Mouse (Mus musculus) inflammation-experienced regulatory T-cells, adult 6 months (primary cell): ENCODE measurements around the gene Zfp317. TPM values are rescaled to one million over a fixed set of nuclear protein-coding genes. Genes with fewer than 3 reads are reported as not detected.
"Not testable (repeated sequence)": the region's sequence is repeated elsewhere in the genome, so short reads cannot be mapped to it uniquely, and the experiment has no call there.

Experiments
- ATAC-seq: one replicate; pipeline ENCODE4 v1.8.0; 2017
- polyA plus RNA-seq, 3 experiments: library from polyadenylated mRNA; unstranded; fragments of 100-300 nt; shearing (Covaris generic); gene quantifications; one replicate each; pipeline ENCODE4 v1.2.1; 2017

The Zfp317 gene
- polyA plus RNA-seq: 10 to 100 TPM; 31.0 to 39.7 (median 36.9) TPM

GRCm38 (mm10) chr9:19621843-19622822 is at the start of gene Zfp317:
TSS of gene Zfp317 (plus strand) at chr9:19622102.
- peak; percentile 95 for ATAC-seq

- no peak for ATAC-seq
Measured at GRCm38 (mm10) chr9:19582317-19582716, 39.6 kb upstream of the Zfp317 start, which contains the start of gene Olfr855. TSS of gene Olfr855 (plus strand) at chr9:19582617.

GRCm38 (mm10) chr9:19621297-19621696 is 605 bp upstream of the Zfp317 start:
- no peak for ATAC-seq

- ATAC-seq: no peak
Measured at GRCm38 (mm10) chr9:19629574-19629973, 7.7 kb downstream of the Zfp317 start.

DNA sequence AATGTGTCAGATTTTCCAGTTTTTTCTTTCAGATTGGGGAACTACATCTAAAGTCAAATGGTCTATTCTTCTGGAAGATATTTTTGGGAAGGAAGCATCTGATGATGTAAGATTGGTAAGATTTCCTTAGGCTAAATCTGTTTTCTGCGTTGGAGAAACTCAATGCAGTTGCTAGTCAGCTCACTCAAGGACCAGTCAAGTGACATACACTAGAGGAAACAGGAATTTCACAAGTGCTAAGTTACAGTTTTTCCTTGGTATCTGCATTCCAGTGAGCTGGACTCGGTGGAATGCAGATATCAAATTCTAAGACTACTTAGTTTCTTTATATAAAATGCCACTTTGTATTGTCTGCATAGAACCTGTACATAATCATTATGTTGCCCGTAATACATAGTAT is 23.3 kb downstream of the Zfp317 start:
- no peak for ATAC-seq

DNA sequence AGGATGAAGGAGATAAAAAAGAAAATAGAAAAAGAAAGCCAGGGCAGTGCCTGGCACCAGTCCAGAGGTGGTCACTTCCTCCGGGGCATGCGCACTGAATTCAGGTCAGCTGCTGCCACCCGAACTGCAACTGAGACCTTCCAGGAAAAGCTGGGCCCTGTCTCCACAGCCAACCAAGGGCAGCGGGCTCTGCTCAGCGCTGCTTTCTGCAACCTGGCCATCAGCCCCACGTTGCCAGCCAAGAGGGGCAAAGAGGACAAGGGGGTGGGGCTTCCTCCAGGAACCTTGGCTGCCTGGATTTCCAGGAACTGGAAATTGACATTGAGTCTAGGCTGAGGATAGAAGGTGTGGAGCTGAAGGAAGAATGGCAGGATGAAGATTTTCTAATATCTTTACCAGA is 68.4 kb downstream of the Zfp317 start:
- no peak for ATAC-seq

GRCm38 (mm10) chr9:19691426-19691825 is 69.5 kb downstream of the Zfp317 start:
- no peak for ATAC-seq

DNA sequence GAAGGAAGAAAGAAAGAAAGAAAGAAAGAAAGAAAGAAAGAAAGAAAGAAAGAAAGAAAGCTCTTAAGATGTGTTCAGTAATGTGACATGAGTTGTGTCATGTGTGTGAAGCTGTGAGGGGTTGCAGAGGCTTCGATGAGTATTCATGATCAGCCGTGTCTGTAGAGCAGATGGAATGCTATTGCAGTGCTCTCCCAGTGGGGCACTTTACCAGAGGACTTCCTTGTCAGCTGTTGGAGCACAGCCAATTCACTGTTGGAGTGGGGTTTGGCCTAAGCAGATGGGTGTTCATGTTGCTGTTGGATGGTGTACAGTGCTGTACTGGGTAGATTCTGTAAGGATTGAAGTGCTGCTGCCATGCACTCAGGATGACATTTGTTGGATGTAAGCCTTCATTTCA is 70.5 kb downstream of the Zfp317 start:
- ATAC-seq: no peak

- ATAC-seq: not testable (repeated sequence)
Measured at GRCm38 (mm10) chr9:19694285-19694684, 72.4 kb downstream of the Zfp317 start.

GRCm38 (mm10) chr9:19694898-19695379 is 73.0 kb downstream of the Zfp317 start:
- not testable (repeated sequence) for ATAC-seq

Other genes with a start within 250 kb of the Zfp317 start
- not detected for gene Olfr847, start 243.4 kb upstream of the Zfp317 start, polyA plus RNA-seq
- not detected for gene Olfr849, start 181.8 kb upstream of the Zfp317 start, polyA plus RNA-seq
- gene Olfr850, start 143.9 kb upstream of the Zfp317 start, polyA plus RNA-seq: not detected
- not detected for gene Olfr851, start 128.8 kb upstream of the Zfp317 start, polyA plus RNA-seq
- gene Olfr853, start 81.0 kb upstream of the Zfp317 start, polyA plus RNA-seq: not detected
- not detected for gene Olfr854, start 54.7 kb upstream of the Zfp317 start, polyA plus RNA-seq
- gene Olfr855, start 39.5 kb upstream of the Zfp317 start, polyA plus RNA-seq: not detected
- not detected for gene Olfr857, start 87.3 kb downstream of the Zfp317 start, polyA plus RNA-seq
- gene Olfr58, start 158.2 kb downstream of the Zfp317 start, polyA plus RNA-seq: not detected
- gene Olfr859, start 182.8 kb downstream of the Zfp317 start, polyA plus RNA-seq: not detected
- gene Olfr860, start 227.6 kb downstream of the Zfp317 start, polyA plus RNA-seq: not detected